Mouse (Mus musculus) embryonic fibroblast, embryonic 13.5 days (primary cell): Measurements from ENCODE around the gene Limk2.

Source experiments
- CTCF ChIP-seq: IDR thresholded peaks from 2 replicates; pipeline ENCODE4 v1.5.1; 2011; ENCODE audit warnings: mild to moderate bottlenecking, control low read depth, low read length, moderate library complexity, borderline replicate concordance; ENCODE audit not compliant: insufficient read depth
- POLR2A ChIP-seq: IDR thresholded peaks from 2 replicates; pipeline ENCODE4 v1.6.1; 2011; ENCODE audit warnings: low read depth, mild to moderate bottlenecking, control low read depth, low read length, moderate library complexity

GRCm38 (mm10) chr11:3347835-3348195, 61.2 kb downstream of the Limk2 start:
- TF ChIP-seq CTCF (no peak), POLR2A (no peak)
